Mouse (Mus musculus) liver, embryonic 15.5 days (tissue): ENCODE results near the gene Map3k14. TPM values are rescaled to one million over a fixed set of nuclear protein-coding genes. Genes with fewer than 3 reads are reported as not detected.

ENCODE experiments used
- ATAC-seq: fragments of 200-750 bp; cut with Nextera tagmentation; 2 replicates; pipeline ENCODE4 v1.8.0; 2017; ENCODE audit warnings: moderate number of reproducible peaks, mild to moderate bottlenecking, moderate library complexity; ENCODE audit not compliant: insufficient read depth
- H3K27ac ChIP-seq: fragments of 300-500 bp; sonication (generic); replicated peaks from 2 replicates; pipeline ENCODE4 v1.5.1; 2015; ENCODE audit warnings: mild to moderate bottlenecking, inconsistent platforms
- H3K27me3 ChIP-seq: fragments of 300-500 bp; sonication (generic); 2 replicates; pipeline ENCODE4 v1.6.1; 2015; ENCODE audit warnings: mild to moderate bottlenecking, inconsistent platforms
- H3K36me3 ChIP-seq: fragments of 300-500 bp; sonication (generic); replicated peaks from 2 replicates; pipeline ENCODE4 v1.6.1; 2015; ENCODE audit warnings: moderate library complexity, mild to moderate bottlenecking, inconsistent platforms
- H3K4me1 ChIP-seq: fragments of 300-500 bp; sonication (generic); replicated peaks from 2 replicates; pipeline ENCODE4 v1.6.1; 2015; ENCODE audit warnings: inconsistent platforms
- H3K4me2 ChIP-seq: fragments of 300-500 bp; sonication (generic); 2 replicates; pipeline ENCODE4 v1.6.1; 2015; ENCODE audit warnings: moderate library complexity, mild to moderate bottlenecking, inconsistent platforms
- H3K4me3 ChIP-seq: fragments of 300-500 bp; sonication (generic); replicated peaks from 2 replicates; pipeline ENCODE4 v1.5.1; 2015; ENCODE audit warnings: mild to moderate bottlenecking, inconsistent platforms
- H3K9ac ChIP-seq: fragments of 300-500 bp; sonication (generic); 2 replicates; pipeline ENCODE4 v1.6.1; 2015; ENCODE audit warnings: moderate library complexity, mild to moderate bottlenecking, inconsistent platforms
- H3K9me3 ChIP-seq: fragments of 300-500 bp; sonication (generic); replicated peaks from 2 replicates; pipeline ENCODE4 v1.6.1; 2016; ENCODE audit warnings: inconsistent platforms
- WGBS: fragments of 180-500 bp; shearing (Covaris S2); methylation state at CpG from one replicate; pipeline ENCODE4 v1.1.7; 2015; ENCODE audit warnings: mixed read lengths; ENCODE audit not compliant: insufficient replicate concordance; 5-methylcytosine and 5-hydroxymethylcytosine counted together
- polyA plus RNA-seq: library from polyadenylated mRNA; unstranded; fragments of >200 nt; fragmentation: Nextera tagmentation; extraction: Ambion mirVana; gene quantifications from 2 replicates; pipeline ENCODE4 v1.2.1, GENCODE M21; 2015

Map3k14 gene
- polyA plus RNA-seq, 1 experiment from 2014 or later, result 0.47 TPM

DNA sequence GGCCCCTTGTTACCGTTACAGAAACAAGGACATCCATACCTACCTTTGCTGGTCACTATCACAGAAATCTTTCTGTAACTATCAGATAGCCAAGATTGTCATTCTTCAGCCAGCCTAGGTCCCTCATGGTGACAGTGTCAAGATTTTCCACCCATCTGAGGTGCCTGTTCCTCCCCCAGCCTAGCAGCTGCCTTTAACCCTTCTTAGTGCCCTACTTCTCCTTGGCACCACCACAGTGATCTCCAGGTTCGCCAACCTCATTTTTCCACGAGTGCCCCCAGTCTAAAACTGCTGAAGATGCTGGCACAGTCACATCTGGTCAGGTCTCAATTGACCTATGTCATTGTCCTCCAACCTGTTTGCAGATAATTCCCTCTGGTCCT lies 97.2 kb downstream of the Map3k14 start:
- H3K4me3 ChIP-seq, result peak overlapping the region; percentile 56
- WGBS, result 37% methylated on average over 3 of the region's 3 CpGs
- H3K9me3 ChIP-seq, result no peaks in the 10 kb centered on the region
- H3K36me3 ChIP-seq, result no peaks in the 10 kb centered on the region
- ATAC-seq, result no peak
- H3K4me2 ChIP-seq, result peak overlapping the region; percentile 69
- peaks cover 47% of the 10 kb centered on the region for H3K27me3 ChIP-seq
- H3K9ac ChIP-seq, result no peak overlapping the region
- H3K4me1 ChIP-seq, result peaks cover 33% of the 10 kb centered on the region
- no peak overlapping the region for H3K27ac ChIP-seq

Other genes with a start within 250 kb of the Map3k14 start
- 32.4 and 36.7 TPM in 2 replicates for gene Nmt1, start 239.3 kb downstream of the Map3k14 start, polyA plus RNA-seq
- gene Dcakd, start 239.1 kb downstream of the Map3k14 start, polyA plus RNA-seq, result 28.7 and 30.0 TPM in 2 replicates
- 0.31 and 0.45 TPM in 2 replicates for gene Plcd3, start 165.8 kb downstream of the Map3k14 start, polyA plus RNA-seq
- gene Acbd4, start 165.8 kb downstream of the Map3k14 start, polyA plus RNA-seq, result 60.6 and 60.9 TPM in 2 replicates
- gene Hexim1, start 151.2 kb downstream of the Map3k14 start, polyA plus RNA-seq, result 1.8 and 1.9 TPM in 2 replicates
- gene Hexim2, start 135.0 kb downstream of the Map3k14 start, polyA plus RNA-seq, result 4.2 and 4.7 TPM in 2 replicates
- 5.7 and 6.2 TPM in 2 replicates for gene Fmnl1, start 96.4 kb downstream of the Map3k14 start, polyA plus RNA-seq
- gene 1700023F06Rik, start 58.9 kb downstream of the Map3k14 start, polyA plus RNA-seq, result 0.08 TPM in 1 of 2 replicates, not detected in the other
- not detected in 2 replicates for gene Spata32, start 49.0 kb downstream of the Map3k14 start, polyA plus RNA-seq
- gene Arhgap27, start 96.2 kb upstream of the Map3k14 start, polyA plus RNA-seq, result 2.7 and 3.0 TPM in 2 replicates
- 3.4 and 4.4 TPM in 2 replicates for gene Plekhm1, start 145.2 kb upstream of the Map3k14 start, polyA plus RNA-seq
- not detected in 2 replicates for gene Lrrc37a, start 237.1 kb upstream of the Map3k14 start, polyA plus RNA-seq